Mouse (Mus musculus) MEL (cell line): ENCODE results near the gene Gm29427.

Source experiments
- CTCF ChIP-seq, 3 experiments: IDR thresholded peaks in 2 of 3; conservative IDR thresholded peaks in 1 of 3; 2 replicates each; pipeline ENCODE4 v1.5.1; 2011 to 2012; ENCODE audit warnings: low read length in 3 of 3, low read depth in 2 of 3, mild to moderate bottlenecking in 2 of 3, improper control_type of control experiment in 1 of 3, inconsistent platforms in 1 of 3, mixed read lengths in 1 of 3, moderate library complexity in 1 of 3; ENCODE audit not compliant: control insufficient read depth in 1 of 3, insufficient read depth in 1 of 3, poor library complexity in 1 of 3, severe bottlenecking in 1 of 3
- MXI1 ChIP-seq: IDR thresholded peaks from 2 replicates; pipeline ENCODE4 v1.6.1; 2011; ENCODE audit warnings: mild to moderate bottlenecking, low read depth, low read length, improper control_type of control experiment
- POLR2A ChIP-seq, 2 experiments: IDR thresholded peaks; 2 replicates each; pipeline ENCODE4 v1.6.1; 2011 to 2012; ENCODE audit warnings: low read length in 2 of 2, mild to moderate bottlenecking in 2 of 2, control low read depth in 1 of 2, improper control_type of control experiment in 1 of 2, low read depth in 1 of 2, moderate library complexity in 1 of 2; ENCODE audit not compliant: control insufficient read depth in 1 of 2, insufficient read depth in 1 of 2, poor library complexity in 1 of 2
- POLR2AphosphoS2 ChIP-seq: IDR thresholded peaks from 2 replicates; pipeline ENCODE4 v1.6.1; 2011; ENCODE audit warnings: low read length, improper control_type of control experiment
- SMC3 ChIP-seq: IDR thresholded peaks from 2 replicates; pipeline ENCODE4 v1.6.1; 2011; ENCODE audit warnings: low read depth, low read length, improper control_type of control experiment
- TCF12 ChIP-seq: IDR thresholded peaks from 2 replicates; pipeline ENCODE4 v1.6.1; 2014; ENCODE audit warnings: low read depth, mild to moderate bottlenecking, inconsistent platforms, low read length, improper control_type of control experiment, moderate library complexity
- ZNF384 ChIP-seq: IDR thresholded peaks from 2 replicates; pipeline ENCODE4 v1.6.1; 2012; ENCODE audit warnings: low read depth, mild to moderate bottlenecking, inconsistent platforms, low read length, improper control_type of control experiment

DNA sequence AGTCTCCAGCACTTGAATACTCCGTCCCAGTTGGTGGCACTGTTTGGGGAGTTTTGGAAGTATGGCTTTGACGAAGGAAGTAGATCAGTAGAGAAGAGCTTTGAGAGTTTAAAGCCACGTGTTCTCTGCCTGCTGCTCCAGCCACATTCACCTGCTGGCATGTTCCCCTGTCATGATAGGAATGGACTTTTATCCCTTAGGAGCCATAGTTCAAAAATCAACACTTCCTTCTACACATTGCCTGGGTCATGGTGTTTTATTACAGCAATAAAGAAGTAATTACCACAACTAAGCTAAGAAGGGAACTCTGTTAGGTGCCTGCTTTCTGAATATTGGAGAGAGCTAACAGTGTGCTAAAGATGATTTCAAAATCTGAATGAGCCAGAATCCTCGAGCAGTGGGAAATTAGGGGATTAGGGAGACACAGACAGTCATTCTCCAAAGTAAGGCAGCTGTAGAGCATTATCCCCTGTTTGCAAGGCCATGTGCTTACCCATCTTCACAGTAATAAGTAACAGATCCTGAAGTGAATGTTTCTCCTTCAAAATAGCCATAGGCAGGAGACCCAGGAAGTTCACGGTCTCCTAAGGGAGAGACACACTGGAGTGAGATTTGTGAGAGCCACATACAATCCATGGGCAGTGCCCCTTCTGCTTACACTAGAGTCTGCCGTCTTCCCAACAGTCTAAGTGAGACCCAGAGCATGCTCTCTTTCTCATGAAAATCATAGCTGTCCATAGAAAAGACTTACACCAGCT lies 33.8 kb downstream of the Gm29427 start:
- TF ChIP-seq SMC3, result no peak
- no peak for TF ChIP-seq POLR2A (IDR thresholded peaks at IDR 0.05; ENCODE audit: control insufficient read depth in 1 of 2, insufficient read depth in 1 of 2, low read depth in 1 of 2, low read length in 2 of 2, poor library complexity in 1 of 2)
- TF ChIP-seq ZNF384, result no peak
- TF ChIP-seq CTCF (IDR thresholded peaks at IDR 0.05 in 2 of 3, conservative IDR thresholded peaks at IDR 0.05 in 1 of 3; ENCODE audit: control insufficient read depth in 1 of 3, insufficient read depth in 1 of 3, low read depth in 2 of 3, low read length in 3 of 3, poor library complexity in 1 of 3, severe bottlenecking in 1 of 3), result no peak
- TF ChIP-seq POLR2AphosphoS2, result no peak
- TF ChIP-seq TCF12, result no peak
- no peak for TF ChIP-seq MXI1
